Mouse (Mus musculus): ENCODE results near the gene Cav1. TPM values are rescaled to one million over a fixed set of nuclear protein-coding genes. Genes with fewer than 3 reads are reported as not detected.

Cav1 gene
- total RNA-seq (2021) (100 to 1,000 TPM; 207 to 212 TPM), polyA plus RNA-seq (2012; rRNA removed) (483 and 602 TPM in 2 replicates)
- long read RNA-seq, transcript Cav1-202 (2 exons, 2,746 nt), result minor isoform, 41 of 146 reads
- long read RNA-seq, transcript Cav1-201 (3 exons, 2,522 nt), result major isoform, 87 of 146 reads
- long read RNA-seq, partial matches to known transcripts, result 4 of 146 reads
- long read RNA-seq, other reads (novel, unspliced or antisense), result 8 of 146 reads

DNA sequence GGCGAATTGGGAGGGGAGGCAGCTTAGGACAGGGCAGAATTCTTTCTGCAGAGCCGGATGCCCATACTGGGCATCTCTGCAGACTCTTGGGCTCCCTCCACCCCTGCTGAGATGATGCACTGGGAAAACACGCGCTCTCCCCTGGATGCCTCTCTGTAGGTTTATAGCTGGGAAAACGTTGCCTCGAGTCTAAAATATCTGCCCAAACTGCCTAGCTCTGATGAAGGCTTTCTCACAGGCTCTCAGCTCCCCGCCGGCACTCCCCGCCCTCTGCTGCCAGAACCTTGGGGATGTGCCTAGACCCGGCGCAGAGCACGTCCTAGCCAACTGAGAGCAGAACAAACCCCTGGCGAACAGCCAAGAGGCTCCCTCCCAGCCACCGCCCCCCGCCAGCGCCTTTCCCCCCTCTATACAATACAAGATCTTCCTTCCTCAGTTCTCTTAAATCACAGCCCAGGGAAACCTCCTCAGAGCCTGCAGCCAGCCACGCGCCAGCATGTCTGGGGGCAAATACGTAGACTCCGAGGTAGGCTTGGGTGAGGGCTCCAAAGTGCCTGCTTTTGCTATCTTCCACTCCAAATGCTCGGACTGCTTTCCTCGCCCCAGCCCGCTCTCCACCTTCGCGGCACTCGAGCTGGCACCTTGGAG, at the start of gene Cav1:
Gene Cav1, plus strand, starts transcription at position 382 of the 648 bp plus-strand sequence.
- Histone ChIP-seq H3K27ac (peak within 1 kb of the TSS; percentile 97), H3K27me3 (ENCODE audit: control insufficient read depth, insufficient read depth, low read length) (no peaks in the 10 kb centered on the region), H3K9ac (ENCODE audit: low read depth, low read length) (peak within 1 kb of the TSS; percentile 89), H3K4me3 (peak within 1 kb of the TSS; percentile 66), H3K36me3 (ENCODE audit: control insufficient read depth, insufficient read depth, low read length) (no peaks in the 10 kb centered on the region; the same call in 1 of the 2 replicates), H3K4me1 (ENCODE audit: control insufficient read depth, insufficient read depth, low read length) (no peaks in the 10 kb centered on the region), H3K79me2 (replicated peaks; ENCODE audit: control insufficient read depth, insufficient read depth, low read length) (no peaks in the 10 kb centered on the region)
- under 1% methylated on average over 26 of the region's 26 CpGs for WGBS
- TF ChIP-seq POLR2A (IDR thresholded peaks at IDR 0.05; ENCODE audit: insufficient read depth, low read depth, low read length) (peak; percentile 94), CTCF (IDR thresholded peaks at IDR 0.05) (peak; percentile 50), EP300 (IDR thresholded peaks at IDR 0.05; ENCODE audit: insufficient read depth, low read depth, low read length) (peak; percentile 25; the same call in 1 of the 2 replicates)
- peak; percentile 84 to 89 for DNase-seq
- intact Hi-C loops (cut with DNase I), result loop anchor here (1.0 to 2.0 kb wide), 5 partner anchors 20 to 195 kb away; no protein-coding TSS in a partner anchor

DNA sequence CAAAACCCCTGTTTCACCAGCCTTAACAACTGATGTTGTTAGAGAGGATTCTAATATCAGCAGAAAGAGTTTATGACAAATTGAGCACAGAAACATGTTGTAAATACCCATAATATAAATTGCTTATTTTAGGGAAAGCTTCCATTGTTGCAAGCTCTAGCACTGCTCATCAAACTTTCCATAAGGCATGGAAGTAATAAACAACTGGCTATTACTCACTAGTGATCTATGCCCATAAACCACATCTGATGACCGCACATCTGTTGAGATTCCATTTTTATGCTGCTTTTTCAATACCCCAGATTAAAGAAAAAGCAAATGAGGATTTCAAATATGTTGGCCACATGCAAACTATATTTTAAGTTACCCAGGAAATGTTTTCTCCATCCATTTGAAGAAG, 48.0 kb upstream of the Cav1 start:
- Histone ChIP-seq H3K36me3 (ENCODE audit: control insufficient read depth, insufficient read depth, low read length) (no peaks in the 10 kb centered on the region), H3K79me2 (replicated peaks; ENCODE audit: control insufficient read depth, insufficient read depth, low read length) (no peaks in the 10 kb centered on the region), H3K4me1 (ENCODE audit: control insufficient read depth, insufficient read depth, low read length) (no peaks in the 10 kb centered on the region), H3K4me3 (no peak overlapping the region), H3K27ac (no peak overlapping the region), H3K9ac (ENCODE audit: low read depth, low read length) (no peak overlapping the region), H3K27me3 (ENCODE audit: control insufficient read depth, insufficient read depth, low read length) (no peaks in the 10 kb centered on the region)
- WGBS, result 96% methylated on average over 1 of the region's 1 CpGs
- intact Hi-C loops (cut with DNase I), result no loop called here
- TF ChIP-seq EP300 (IDR thresholded peaks at IDR 0.05; ENCODE audit: insufficient read depth, low read depth, low read length) (no peak), CTCF (IDR thresholded peaks at IDR 0.05) (no peak), POLR2A (IDR thresholded peaks at IDR 0.05; ENCODE audit: insufficient read depth, low read depth, low read length) (no peak)
- no peak for DNase-seq

DNA sequence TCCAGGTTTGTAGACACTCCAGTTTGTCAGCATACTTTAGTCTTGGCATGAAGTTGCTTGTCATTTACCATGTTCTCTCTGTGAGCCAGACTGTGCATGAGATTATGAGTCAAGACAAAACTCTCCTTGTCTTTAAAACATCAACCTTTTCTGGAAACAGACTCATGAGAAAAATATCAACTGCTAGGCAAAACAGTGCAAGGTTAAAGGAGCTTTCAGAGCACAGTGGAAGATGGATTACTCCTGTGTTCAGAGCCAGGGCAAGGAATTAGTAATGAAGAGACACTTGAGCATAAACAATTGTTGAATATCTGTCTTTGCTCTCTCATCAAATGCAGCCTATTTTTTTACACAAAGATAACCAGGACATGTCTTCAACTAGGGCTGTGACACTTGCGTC, 47.2 kb upstream of the Cav1 start:
- no peaks in the 10 kb centered on the region for H3K79me2 ChIP-seq (replicated peaks; ENCODE audit: control insufficient read depth, insufficient read depth, low read length)
- no peak overlapping the region for H3K9ac ChIP-seq (ENCODE audit: low read depth, low read length)
- no peak overlapping the region for H3K27ac ChIP-seq
- H3K36me3 ChIP-seq (ENCODE audit: control insufficient read depth, insufficient read depth, low read length), result no peaks in the 10 kb centered on the region
- no peak for DNase-seq
- WGBS, result 86% methylated on average over 1 of the region's 1 CpGs
- H3K4me1 ChIP-seq (ENCODE audit: control insufficient read depth, insufficient read depth, low read length), result no peaks in the 10 kb centered on the region
- H3K4me3 ChIP-seq, result no peak overlapping the region
- TF ChIP-seq CTCF (IDR thresholded peaks at IDR 0.05) (no peak), POLR2A (IDR thresholded peaks at IDR 0.05; ENCODE audit: insufficient read depth, low read depth, low read length) (no peak), EP300 (IDR thresholded peaks at IDR 0.05; ENCODE audit: insufficient read depth, low read depth, low read length) (no peak)
- no peaks in the 10 kb centered on the region for H3K27me3 ChIP-seq (ENCODE audit: control insufficient read depth, insufficient read depth, low read length)
- intact Hi-C loops (cut with DNase I), result no loop called here

DNA sequence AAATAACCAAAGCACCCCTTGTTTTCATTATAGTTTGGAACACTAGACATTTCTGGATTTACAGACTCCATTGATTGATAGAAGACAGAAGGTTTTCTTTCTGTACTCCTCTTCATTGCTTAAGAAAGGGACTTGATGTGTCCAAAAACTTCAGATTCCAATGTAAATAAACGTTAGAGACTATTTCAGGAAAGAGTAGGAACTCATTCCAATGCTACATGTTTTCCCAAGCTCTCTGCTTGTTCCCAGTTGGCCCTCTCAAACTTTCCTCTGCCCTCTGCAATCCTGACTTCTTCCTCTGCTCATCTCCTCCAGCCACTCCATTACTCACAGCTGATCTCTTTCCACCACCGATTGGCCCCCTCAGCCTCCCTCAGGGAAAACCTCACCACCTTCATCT, 43.3 kb upstream of the Cav1 start:
- peaks cover under 1% of the 10 kb centered on the region; the same call in 1 of the 2 replicates for H3K36me3 ChIP-seq (ENCODE audit: control insufficient read depth, insufficient read depth, low read length)
- no peaks in the 10 kb centered on the region for H3K79me2 ChIP-seq (replicated peaks; ENCODE audit: control insufficient read depth, insufficient read depth, low read length)
- no peak overlapping the region for H3K9ac ChIP-seq (ENCODE audit: low read depth, low read length)
- WGBS, result 31% methylated on average over 2 of the region's 2 CpGs
- H3K27me3 ChIP-seq (ENCODE audit: control insufficient read depth, insufficient read depth, low read length), result no peaks in the 10 kb centered on the region
- peaks cover 5% of the 10 kb centered on the region for H3K4me1 ChIP-seq (ENCODE audit: control insufficient read depth, insufficient read depth, low read length)
- DNase-seq, result no peak
- H3K4me3 ChIP-seq, result no peak overlapping the region
- no peak overlapping the region for H3K27ac ChIP-seq
- intact Hi-C loops (cut with DNase I), result no loop called here
- no peak for TF ChIP-seq POLR2A (IDR thresholded peaks at IDR 0.05; ENCODE audit: insufficient read depth, low read depth, low read length)
- TF ChIP-seq CTCF (IDR thresholded peaks at IDR 0.05), result no peak
- TF ChIP-seq EP300 (IDR thresholded peaks at IDR 0.05; ENCODE audit: insufficient read depth, low read depth, low read length), result no peak

DNA sequence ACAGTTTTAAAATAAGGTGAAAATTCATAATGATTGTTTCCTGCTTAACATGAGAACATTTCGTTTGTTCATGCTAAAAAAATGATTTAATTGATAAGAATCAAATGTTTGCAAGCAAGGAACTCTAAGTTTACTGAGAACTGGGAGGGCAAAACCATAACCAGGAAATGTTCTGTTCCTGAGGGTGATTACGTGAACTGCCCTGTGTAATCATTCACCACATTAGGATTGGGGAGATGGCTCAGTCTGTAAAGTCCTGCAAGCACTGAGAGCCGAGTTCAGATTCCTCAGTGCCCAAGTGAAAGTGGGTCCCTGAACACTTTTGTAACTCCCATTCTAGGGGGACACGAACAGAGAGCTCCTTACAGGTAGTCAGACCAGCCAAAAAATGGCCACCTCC, 41.1 kb upstream of the Cav1 start:
- H3K27me3 ChIP-seq (ENCODE audit: control insufficient read depth, insufficient read depth, low read length), result no peaks in the 10 kb centered on the region
- TF ChIP-seq CTCF (IDR thresholded peaks at IDR 0.05) (no peak), POLR2A (IDR thresholded peaks at IDR 0.05; ENCODE audit: insufficient read depth, low read depth, low read length) (no peak), EP300 (IDR thresholded peaks at IDR 0.05; ENCODE audit: insufficient read depth, low read depth, low read length) (no peak)
- no peak overlapping the region for H3K27ac ChIP-seq
- H3K4me1 ChIP-seq (ENCODE audit: control insufficient read depth, insufficient read depth, low read length), result peaks cover 11% of the 10 kb centered on the region
- peaks cover 2% of the 10 kb centered on the region; the same call in 1 of the 2 replicates for H3K36me3 ChIP-seq (ENCODE audit: control insufficient read depth, insufficient read depth, low read length)
- no peak for DNase-seq
- WGBS, result 64% methylated on average over 4 of the region's 4 CpGs
- no peaks in the 10 kb centered on the region for H3K79me2 ChIP-seq (replicated peaks; ENCODE audit: control insufficient read depth, insufficient read depth, low read length)
- no peak overlapping the region for H3K4me3 ChIP-seq
- no peak overlapping the region for H3K9ac ChIP-seq (ENCODE audit: low read depth, low read length)
- intact Hi-C loops (cut with DNase I), result no loop called here

DNA sequence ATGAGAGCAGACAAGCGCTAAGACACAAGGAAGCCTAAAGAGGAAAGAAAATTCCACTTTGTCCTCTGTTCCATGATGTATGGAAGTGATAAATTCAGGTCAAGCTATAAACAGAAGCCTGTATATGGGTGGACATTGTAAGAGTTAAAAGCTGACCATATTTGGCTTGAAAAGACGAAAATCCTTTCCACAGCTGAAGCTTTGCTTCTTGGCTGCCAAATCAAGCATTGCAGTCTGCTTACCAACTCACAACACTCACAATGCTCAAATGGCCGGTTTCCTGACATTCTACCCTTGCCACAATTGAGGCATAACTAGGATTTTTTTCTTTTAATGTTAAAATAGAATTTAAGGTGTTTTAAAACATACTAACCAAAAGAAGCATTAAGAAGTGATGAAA, 39.7 kb upstream of the Cav1 start:
- intact Hi-C loops (cut with DNase I), result no loop called here
- no peak for TF ChIP-seq CTCF (IDR thresholded peaks at IDR 0.05)
- TF ChIP-seq EP300 (IDR thresholded peaks at IDR 0.05; ENCODE audit: insufficient read depth, low read depth, low read length), result no peak
- TF ChIP-seq POLR2A (IDR thresholded peaks at IDR 0.05; ENCODE audit: insufficient read depth, low read depth, low read length), result no peak
- H3K9ac ChIP-seq (ENCODE audit: low read depth, low read length), result no peak overlapping the region
- no peaks in the 10 kb centered on the region for H3K79me2 ChIP-seq (replicated peaks; ENCODE audit: control insufficient read depth, insufficient read depth, low read length)
- no peaks in the 10 kb centered on the region for H3K27me3 ChIP-seq (ENCODE audit: control insufficient read depth, insufficient read depth, low read length)
- peaks cover 11% of the 10 kb centered on the region for H3K4me1 ChIP-seq (ENCODE audit: control insufficient read depth, insufficient read depth, low read length)
- no peak overlapping the region; the same call in 1 of the 2 replicates for H3K27ac ChIP-seq
- WGBS, result 55% methylated on average over 3 of the region's 3 CpGs
- peaks cover 2% of the 10 kb centered on the region; the same call in 1 of the 2 replicates for H3K36me3 ChIP-seq (ENCODE audit: control insufficient read depth, insufficient read depth, low read length)
- H3K4me3 ChIP-seq, result no peak overlapping the region
- no peak for DNase-seq

Data from heart, adult 2 months (tissue).